Mouse (Mus musculus) cerebellum, adult 9-11 months (tissue): ENCODE results near the gene Isy1.
A peak's percentile ranks its signal among the peaks of the same experiment; 100 is the strongest.

Experiments
- DNase-seq: peaks from one replicate; pipeline ENCODE4 v3.0.0; 2022

Isy1 gene

GRCm38 (mm10) chr6:87838551-87839197, at the start of gene Isy1:
TSS of gene Isy1 (minus strand) at chr6:87838798.
- peak; percentile 97 for DNase-seq

- DNase-seq: peak; percentile 99
These were observed 49.1 kb upstream of the Isy1 start, which contains the start of gene Copg1 for GRCm38 (mm10) chr6:87887594-87888233. TSS of gene Copg1 (plus strand) at chr6:87887814.

- DNase-seq: no peak
These were observed 48.1 kb upstream of the Isy1 start for GRCm38 (mm10) chr6:87886721-87887120.

GRCm38 (mm10) chr6:87882816-87883215, 44.2 kb upstream of the Isy1 start:
- no peak for DNase-seq

- no peak for DNase-seq
These were observed 43.6 kb upstream of the Isy1 start for GRCm38 (mm10) chr6:87882221-87882620.

GRCm38 (mm10) chr6:87879628-87880027, 41.0 kb upstream of the Isy1 start:
- no peak for DNase-seq

- DNase-seq: no peak
These were observed 40.4 kb upstream of the Isy1 start for GRCm38 (mm10) chr6:87879010-87879409.

GRCm38 (mm10) chr6:87876068-87876643, 37.6 kb upstream of the Isy1 start:
- DNase-seq: no peak

- no peak for DNase-seq
These were observed 37.0 kb upstream of the Isy1 start for GRCm38 (mm10) chr6:87875562-87875961.

- DNase-seq: no peak
These were observed 36.5 kb upstream of the Isy1 start for GRCm38 (mm10) chr6:87875083-87875482.

- DNase-seq: no peak
These were observed 35.4 kb upstream of the Isy1 start for GRCm38 (mm10) chr6:87873963-87874362.

GRCm38 (mm10) chr6:87873104-87873503, 34.5 kb upstream of the Isy1 start:
- no peak for DNase-seq

- DNase-seq: no peak
These were observed 32.6 kb upstream of the Isy1 start for GRCm38 (mm10) chr6:87871240-87871639.

- no peak for DNase-seq
These were observed 31.8 kb upstream of the Isy1 start for GRCm38 (mm10) chr6:87870440-87870839.

- no peak for DNase-seq
These were observed 30.4 kb upstream of the Isy1 start for GRCm38 (mm10) chr6:87868871-87869506.

- no peak for DNase-seq
These were observed 28.7 kb upstream of the Isy1 start for GRCm38 (mm10) chr6:87867256-87867655.

GRCm38 (mm10) chr6:87866211-87866610, 27.6 kb upstream of the Isy1 start:
- DNase-seq: no peak

GRCm38 (mm10) chr6:87857071-87857470, 18.5 kb upstream of the Isy1 start:
- DNase-seq: no peak

- no peak for DNase-seq
These were observed 14.8 kb upstream of the Isy1 start for GRCm38 (mm10) chr6:87853446-87853845.

- DNase-seq: no peak
These were observed 13.3 kb upstream of the Isy1 start for GRCm38 (mm10) chr6:87851871-87852270.

- DNase-seq: peak; percentile 97
These were observed 12.5 kb upstream of the Isy1 start, which contains the start of gene Cnbp for GRCm38 (mm10) chr6:87850900-87851614. TSS of gene Cnbp (minus strand) at chr6:87851106.

GRCm38 (mm10) chr6:87850155-87850899, 11.7 kb upstream of the Isy1 start:
- DNase-seq: peak; percentile 80
